In genomic region chr7:96210525-96211369, GRCm38 (mm10) we compare ENCODE assay signal across 8 mouse cellular contexts. TPM values are rescaled to one million over a fixed set of nuclear protein-coding genes. Genes with fewer than 3 reads are reported as not detected.
DNase-seq lines count a peak whose midpoint lies in the region; ATAC-seq and TF ChIP-seq lines count a peak whose summit lies in the region.

No protein-coding gene starts in this region.

- TF ChIP-seq CTCF in stomach, postnatal 0 days (IDR thresholded peaks at IDR 0.05; ENCODE audit: low read depth): peak; percentile 69

- peak overlapping the region; percentile 75 for H3K4me3 ChIP-seq in embryonic facial prominence, embryonic 14.5 days (ENCODE audit: low read depth, low read length)
- peak overlapping the region; percentile 84 for H3K4me3 ChIP-seq in hindbrain, embryonic 10.5 days
- H3K4me3 ChIP-seq in midbrain, embryonic 11.5 days (ENCODE audit: low read depth, low read length): peak overlapping the region; percentile 71
- H3K4me3 ChIP-seq in stomach, postnatal 0 days (ENCODE audit: low read depth, low read length): peak overlapping the region; percentile 67

- TF ChIP-seq EP300 in stomach, postnatal 0 days (optimal IDR thresholded peaks at IDR 0.05): no peak

- no peaks in the 10 kb centered on the region; the same call in 1 of the 2 replicates for H3K27me3 ChIP-seq in embryonic facial prominence, embryonic 14.5 days (replicated peaks; ENCODE audit: control insufficient read depth, insufficient read depth, low read length)
- H3K27me3 ChIP-seq in hindbrain, embryonic 10.5 days (ENCODE audit: insufficient read depth, poor library complexity, severe bottlenecking): peaks cover 38% of the 10 kb centered on the region
- H3K27me3 ChIP-seq in midbrain, embryonic 11.5 days (ENCODE audit: control insufficient read depth, insufficient read depth, low read length): peaks cover 22% of the 10 kb centered on the region
- no peaks in the 10 kb centered on the region for H3K27me3 ChIP-seq in stomach, postnatal 0 days (ENCODE audit: control insufficient read depth, insufficient read depth, low read length)

- peak overlapping the region; percentile 83 for H3K27ac ChIP-seq in embryonic facial prominence, embryonic 14.5 days (replicated peaks; ENCODE audit: low read depth, low read length)
- H3K27ac ChIP-seq in hindbrain, embryonic 10.5 days: peak overlapping the region; percentile 95
- H3K27ac ChIP-seq in midbrain, embryonic 11.5 days (ENCODE audit: low read depth, low read length): peak overlapping the region; percentile 74
- H3K27ac ChIP-seq in stomach, postnatal 0 days (replicated peaks): peak overlapping the region; percentile 67

- H3K4me2 ChIP-seq in embryonic facial prominence, embryonic 14.5 days (ENCODE audit: low read depth, low read length): peak overlapping the region; percentile 92
- peak overlapping the region; percentile 92 for H3K4me2 ChIP-seq in midbrain, embryonic 11.5 days
- peak overlapping the region; percentile 96 for H3K4me2 ChIP-seq in stomach, postnatal 0 days (replicated peaks; ENCODE audit: low read depth)

- peaks cover 14% of the 10 kb centered on the region for H3K4me1 ChIP-seq in embryonic facial prominence, embryonic 14.5 days (ENCODE audit: control insufficient read depth, insufficient read depth, low read length)
- peaks cover 45% of the 10 kb centered on the region for H3K4me1 ChIP-seq in hindbrain, embryonic 10.5 days (replicated peaks)
- peaks cover 16% of the 10 kb centered on the region for H3K4me1 ChIP-seq in midbrain, embryonic 11.5 days (ENCODE audit: control insufficient read depth, insufficient read depth, low read length)
- H3K4me1 ChIP-seq in stomach, postnatal 0 days (replicated peaks; ENCODE audit: control insufficient read depth, insufficient read depth): peaks cover 8% of the 10 kb centered on the region

- no peaks in the 10 kb centered on the region for H3K36me3 ChIP-seq in embryonic facial prominence, embryonic 14.5 days (ENCODE audit: control insufficient read depth, insufficient read depth, low read length)
- no peaks in the 10 kb centered on the region for H3K36me3 ChIP-seq in hindbrain, embryonic 10.5 days
- no peaks in the 10 kb centered on the region for H3K36me3 ChIP-seq in midbrain, embryonic 11.5 days (ENCODE audit: control insufficient read depth, insufficient read depth, low read length)
- H3K36me3 ChIP-seq in stomach, postnatal 0 days (ENCODE audit: control insufficient read depth, insufficient read depth, low read length): no peaks in the 10 kb centered on the region

- ATAC-seq in embryonic facial prominence, embryonic 14.5 days (ENCODE audit: low read depth): peak; percentile 64
- ATAC-seq in midbrain, embryonic 11.5 days (ENCODE audit: low FRiP score): peak; percentile 56
- peak; percentile 63 for ATAC-seq in stomach, postnatal 0 days (ENCODE audit: low FRiP score, low TSS enrichment)

- no peaks in the 10 kb centered on the region for H3K9me3 ChIP-seq in embryonic facial prominence, embryonic 14.5 days (ENCODE audit: control insufficient read depth, low read length)
- no peaks in the 10 kb centered on the region for H3K9me3 ChIP-seq in hindbrain, embryonic 10.5 days
- no peaks in the 10 kb centered on the region for H3K9me3 ChIP-seq in midbrain, embryonic 11.5 days (ENCODE audit: control insufficient read depth, low read length)
- H3K9me3 ChIP-seq in stomach, postnatal 0 days (ENCODE audit: control insufficient read depth, low read length): no peaks in the 10 kb centered on the region

- peak overlapping the region; percentile 81 for H3K9ac ChIP-seq in embryonic facial prominence, embryonic 14.5 days (ENCODE audit: low read depth, low read length)
- H3K9ac ChIP-seq in midbrain, embryonic 11.5 days (ENCODE audit: low read length): peak overlapping the region; percentile 92
- peak overlapping the region; percentile 79 for H3K9ac ChIP-seq in stomach, postnatal 0 days (ENCODE audit: low read length)

- under 1% methylated on average over 46 of the region's 62 CpGs for WGBS in embryonic facial prominence, embryonic 14.5 days
- under 1% methylated on average over 62 of the region's 62 CpGs for WGBS in hindbrain, embryonic 10.5 days
- WGBS in midbrain, embryonic 11.5 days: under 1% methylated on average over 52 of the region's 62 CpGs
- under 1% methylated on average over 55 of the region's 62 CpGs for WGBS in stomach, postnatal 0 days

- DNase-seq in cerebellum, adult 11-12 months: peak; percentile 7
- DNase-seq in cerebellum, adult 11 months: no peak
- DNase-seq in R1 (ENCODE audit: low read depth, low spot score): peak; percentile 72
- peak; percentile 79 for DNase-seq in embryonic facial prominence, embryonic 14.5 days (ENCODE audit: low spot score)
- peak; percentile 78 for DNase-seq in hindbrain, embryonic 10.5 days (ENCODE audit: low spot score)
- peak; percentile 59 to 60 for DNase-seq in layer of hippocampus, postnatal 36 days
- DNase-seq in midbrain, embryonic 11.5 days (ENCODE audit: low spot score, missing footprints): peak; percentile 98
- DNase-seq in stomach, postnatal 0 days (ENCODE audit: low spot score): peak; percentile 65

RNA-seq across cellular contexts. Expression of gene Tenm4, which starts 39.7 kb away (rescaled TPM):
- 31.3 and 33.4 TPM in 2 replicates for polyA plus RNA-seq in embryonic facial prominence, embryonic 14.5 days (2014; fragmentation: Nextera tagmentation; extraction: Ambion mirVana)
- 22.1 and 24.5 TPM in 2 replicates for polyA plus RNA-seq in hindbrain, embryonic 10.5 days (2016; fragmentation: Nextera tagmentation; extraction: Ambion mirVana)
- 100 to 1,000 TPM; 116 to 124 TPM for total RNA-seq in layer of hippocampus, postnatal 36 days (2021)
- polyA plus RNA-seq in midbrain, embryonic 11.5 days (2014; fragmentation: Nextera tagmentation; extraction: Ambion mirVana): 21.1 and 24.8 TPM in 2 replicates
- polyA plus RNA-seq in stomach, postnatal 0 days (2015; fragmentation: Nextera tagmentation; extraction: Ambion mirVana): 6.9 and 7.2 TPM in 2 replicates
